Mouse (Mus musculus): ENCODE results near the gene 2010300C02Rik.
"Not testable (repeated sequence)": the region's sequence is repeated elsewhere in the genome, so short reads cannot be mapped to it uniquely, and the experiment has no call there.

Gene 2010300C02Rik

DNA sequence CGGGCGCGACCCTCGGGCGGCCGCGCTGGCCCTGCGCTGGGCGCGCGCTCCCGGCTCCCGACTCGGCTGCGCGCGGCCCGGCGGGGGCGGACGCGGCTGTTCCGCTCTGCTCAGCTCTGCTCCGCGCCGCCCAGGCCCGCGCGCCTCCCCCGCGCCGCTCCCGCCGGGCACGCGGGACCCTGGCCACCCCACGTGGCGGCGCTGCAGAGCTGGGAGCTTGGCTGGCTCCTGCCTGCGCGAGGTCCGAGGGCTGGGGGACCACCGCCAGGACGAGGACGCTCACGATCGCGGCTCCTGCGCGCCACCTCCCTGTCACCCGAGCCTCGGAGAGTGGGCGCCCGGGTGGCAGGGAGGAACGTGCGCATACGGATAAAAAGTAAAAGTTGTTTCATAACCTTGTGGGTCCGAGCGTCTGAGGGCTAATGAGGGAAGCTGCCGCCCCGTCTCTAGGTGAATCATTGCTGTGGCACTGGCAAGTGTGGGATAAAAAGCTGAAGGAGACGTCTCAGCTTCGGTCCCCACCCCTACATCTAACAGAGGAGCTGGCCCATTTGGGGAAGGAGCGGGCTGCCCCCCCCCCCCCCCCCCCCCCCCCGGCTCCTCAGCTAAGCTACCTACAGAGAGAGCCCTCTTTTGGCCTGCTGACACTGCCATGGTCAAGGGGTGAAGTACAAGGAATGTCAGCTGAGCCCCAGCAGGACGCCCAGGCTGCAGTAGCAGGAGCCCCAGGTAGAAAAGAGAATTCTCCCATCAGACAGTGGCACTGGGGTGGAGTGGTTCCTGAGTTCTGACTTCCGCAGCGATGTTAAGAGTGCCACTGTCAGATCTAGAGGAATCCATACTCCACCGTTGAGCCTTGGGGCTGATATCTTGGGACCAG lies at the start of gene 2010300C02Rik:
TSS of gene 2010300C02Rik (minus strand) at position 325 of the 880 bp plus-strand sequence.
- DNase-seq (ENCODE audit: low spot score in 2 of 2): peak; percentile 66 to 80

DNA sequence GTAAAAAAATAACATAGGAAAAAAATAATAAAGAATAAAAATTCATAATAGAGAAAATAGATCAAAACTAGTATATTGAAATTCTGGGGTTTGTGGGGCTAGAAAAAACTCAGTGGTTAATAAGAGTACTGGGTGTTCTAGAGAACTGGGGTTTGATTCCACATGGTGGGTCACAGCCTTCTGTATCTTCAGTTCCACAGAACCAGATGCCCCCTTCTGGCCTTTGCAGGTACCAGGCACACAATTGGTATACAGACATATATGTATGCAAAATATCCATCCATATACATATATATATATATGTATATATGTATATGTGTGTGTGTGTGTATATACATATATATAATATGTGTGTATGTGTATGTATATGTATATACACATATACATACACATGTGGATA lies 39.5 kb upstream of the 2010300C02Rik start:
- no peak for DNase-seq (ENCODE audit: low spot score in 2 of 2)

DNA sequence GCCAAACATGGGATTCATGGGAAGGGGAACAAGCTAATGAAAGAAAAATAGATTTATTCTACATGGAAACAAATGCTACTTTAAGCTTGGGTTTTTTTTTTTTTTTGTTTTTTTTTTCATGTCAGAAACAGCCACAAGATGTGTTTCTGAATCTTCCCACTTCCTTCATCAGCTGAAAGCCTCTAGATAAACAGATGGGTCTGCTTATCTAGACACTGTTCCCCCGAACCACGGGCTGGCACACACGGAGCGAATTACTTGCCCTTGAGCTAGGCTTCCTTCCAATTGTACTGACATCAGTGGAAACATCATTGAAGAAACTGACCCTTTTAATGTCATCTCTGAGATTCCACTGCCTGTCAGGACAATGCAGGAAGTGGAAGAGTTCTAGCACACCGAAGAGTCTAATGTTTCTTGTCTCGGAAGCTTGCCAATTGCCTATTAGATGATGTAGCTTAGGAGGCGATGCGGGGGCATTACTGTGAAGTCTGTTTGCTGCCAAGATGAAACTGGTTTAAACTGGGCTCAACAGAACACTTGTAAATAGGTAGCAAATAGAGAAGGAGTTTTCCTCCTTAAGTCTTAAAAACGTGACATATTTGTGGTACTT lies 24.9 kb upstream of the 2010300C02Rik start:
- DNase-seq (ENCODE audit: low spot score in 2 of 2): no peak

DNA sequence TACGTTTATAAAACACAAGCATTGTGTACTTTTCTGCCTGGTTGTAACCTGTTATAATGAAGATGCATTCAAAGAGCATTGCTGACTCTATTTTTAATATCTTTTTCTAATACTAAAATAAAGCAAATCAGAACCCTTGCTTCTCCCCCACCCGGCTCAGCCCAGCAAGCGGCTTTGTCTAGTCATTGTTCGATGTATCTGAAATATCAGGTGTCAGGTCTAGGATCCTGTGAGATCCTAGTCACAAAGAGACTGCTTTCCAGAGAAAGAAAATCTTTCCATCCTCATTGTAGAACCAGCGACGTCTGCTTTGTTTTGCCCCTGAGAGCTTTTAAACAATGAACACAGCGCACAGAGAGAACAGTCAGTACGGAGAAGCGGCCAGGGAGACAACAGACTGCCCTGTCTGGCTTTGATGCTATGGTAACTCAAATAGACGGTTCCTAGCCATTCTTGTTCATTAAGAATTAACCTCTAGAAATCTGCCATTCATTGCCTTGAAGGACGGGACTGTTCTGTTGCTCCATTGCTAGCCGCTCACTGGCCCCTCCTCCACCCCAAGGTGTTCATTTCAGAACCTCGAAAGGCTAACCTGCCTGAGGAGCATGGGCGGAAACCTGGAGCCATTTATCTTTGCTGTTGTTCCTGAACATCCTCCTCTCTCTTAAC lies 22.9 kb upstream of the 2010300C02Rik start:
- no peak for DNase-seq (ENCODE audit: low spot score in 2 of 2)

DNA sequence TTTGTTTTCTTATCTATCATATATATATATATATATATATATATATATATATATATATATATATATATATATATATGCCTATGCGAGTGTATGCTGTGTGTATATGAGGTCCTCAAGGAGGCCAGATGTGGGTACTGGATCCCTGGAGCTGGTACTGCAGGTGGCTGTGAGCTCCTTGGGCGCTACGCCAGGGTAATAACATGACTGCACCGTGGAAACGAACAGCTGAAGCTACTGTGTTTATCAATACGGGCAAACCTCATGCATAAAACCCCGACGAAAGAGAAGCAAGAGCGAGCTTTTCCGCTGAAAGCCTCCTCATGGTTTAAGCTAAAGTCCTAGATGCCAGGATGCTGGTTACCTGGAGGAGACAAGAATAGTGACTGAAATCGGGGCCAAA lies 22.2 kb upstream of the 2010300C02Rik start:
- DNase-seq (ENCODE audit: low spot score in 2 of 2): no peak

DNA sequence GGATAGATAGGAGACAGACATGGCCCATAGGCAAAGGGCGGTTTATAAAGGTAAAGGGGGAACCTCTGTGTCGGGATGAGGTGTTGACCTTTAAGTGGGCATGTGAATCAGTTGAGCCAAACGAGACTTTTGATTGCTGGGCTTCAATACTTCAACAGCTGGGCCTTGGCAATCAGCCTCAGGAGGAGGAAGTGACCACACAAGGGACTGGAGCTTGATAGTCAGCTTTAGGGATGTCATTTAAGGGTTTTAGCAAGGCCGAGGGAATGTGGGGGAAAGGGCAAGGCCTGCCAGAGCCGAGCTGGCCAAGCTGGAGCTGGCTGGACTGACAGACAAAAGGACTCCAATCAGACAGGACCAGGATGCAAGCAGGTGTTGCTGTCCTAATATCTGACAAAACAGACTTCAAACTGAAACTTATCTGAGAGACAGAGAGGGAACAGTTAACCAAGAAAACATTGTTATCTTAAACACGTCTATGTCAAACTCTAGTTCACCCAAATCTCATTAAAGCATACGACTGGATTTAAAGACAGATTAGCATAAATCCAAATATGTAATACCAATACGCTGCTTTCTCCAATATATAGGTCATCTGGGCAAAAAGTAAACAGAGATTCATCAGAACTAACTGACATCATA lies 20.4 kb upstream of the 2010300C02Rik start:
- DNase-seq (ENCODE audit: low spot score in 2 of 2): no peak

DNA sequence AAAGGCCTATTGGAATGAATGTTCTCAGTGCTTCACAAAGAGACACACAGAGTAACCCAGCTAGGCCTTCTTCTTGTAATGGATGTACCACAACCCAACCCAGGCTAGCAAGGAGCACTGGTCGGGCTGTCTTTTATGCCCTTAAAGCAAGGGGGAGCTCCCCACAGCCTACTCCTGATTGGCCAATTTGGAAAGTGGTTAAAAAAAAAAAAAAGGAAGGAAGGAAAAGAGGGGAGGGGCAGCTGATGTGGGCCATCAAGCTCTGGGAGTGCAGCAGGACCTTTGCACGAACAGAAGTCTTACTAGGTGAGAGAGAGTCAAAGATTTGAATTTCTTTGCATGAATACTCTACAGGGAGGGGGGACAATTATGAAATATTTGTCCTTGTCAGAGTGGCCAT lies 19.0 kb upstream of the 2010300C02Rik start:
- DNase-seq (ENCODE audit: low spot score in 2 of 2): no peak

GRCm38 (mm10) chr1:37737045-37737444 lies 17.2 kb upstream of the 2010300C02Rik start:
- no peak for DNase-seq (ENCODE audit: low spot score in 2 of 2)

- DNase-seq (ENCODE audit: low spot score in 2 of 2): no peak
These were observed 16.0 kb upstream of the 2010300C02Rik start for GRCm38 (mm10) chr1:37735932-37736331.

DNA sequence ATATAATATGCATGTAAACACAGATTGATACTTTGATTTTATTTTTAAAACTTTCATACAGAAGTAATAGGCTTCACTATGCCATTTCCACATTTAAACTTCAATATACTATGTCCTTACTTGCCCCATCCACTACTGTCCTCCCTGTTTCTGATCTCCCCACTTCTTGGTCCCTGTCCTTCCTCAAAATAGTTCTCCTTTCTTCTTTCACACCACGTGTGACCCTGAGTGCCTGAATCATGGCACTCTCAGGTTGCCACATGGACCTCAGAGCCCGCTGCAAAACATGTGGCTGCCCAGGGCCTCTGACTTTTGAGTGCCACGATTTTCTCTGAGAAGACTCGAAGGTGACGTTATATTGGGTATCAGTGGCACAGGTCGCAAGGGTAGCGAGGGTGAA lies 15.0 kb upstream of the 2010300C02Rik start:
- no peak for DNase-seq (ENCODE audit: low spot score in 2 of 2)

DNA sequence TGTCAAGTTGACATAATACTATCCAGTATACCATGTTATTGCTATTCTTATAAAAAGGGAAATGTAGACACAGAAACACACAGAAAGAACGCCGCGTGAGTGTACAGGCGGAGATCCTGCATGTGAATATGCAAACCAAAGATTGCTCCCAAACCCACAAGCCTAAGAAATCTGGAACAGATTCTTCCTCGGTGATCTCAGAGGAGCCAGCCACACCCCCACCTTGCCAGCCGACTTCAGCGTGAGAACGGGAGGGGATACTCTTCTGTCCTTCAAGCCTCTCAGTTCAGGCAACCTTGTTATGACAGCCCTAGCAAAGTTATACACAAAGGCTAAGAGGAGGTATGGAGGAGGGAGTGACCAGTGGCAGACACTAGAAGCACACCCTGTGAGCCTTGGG lies 9.5 kb upstream of the 2010300C02Rik start:
- DNase-seq (ENCODE audit: low spot score in 2 of 2): no peak

- no peak for DNase-seq (ENCODE audit: low spot score in 2 of 2)
These were observed 8.2 kb upstream of the 2010300C02Rik start for GRCm38 (mm10) chr1:37728053-37728452.

DNA sequence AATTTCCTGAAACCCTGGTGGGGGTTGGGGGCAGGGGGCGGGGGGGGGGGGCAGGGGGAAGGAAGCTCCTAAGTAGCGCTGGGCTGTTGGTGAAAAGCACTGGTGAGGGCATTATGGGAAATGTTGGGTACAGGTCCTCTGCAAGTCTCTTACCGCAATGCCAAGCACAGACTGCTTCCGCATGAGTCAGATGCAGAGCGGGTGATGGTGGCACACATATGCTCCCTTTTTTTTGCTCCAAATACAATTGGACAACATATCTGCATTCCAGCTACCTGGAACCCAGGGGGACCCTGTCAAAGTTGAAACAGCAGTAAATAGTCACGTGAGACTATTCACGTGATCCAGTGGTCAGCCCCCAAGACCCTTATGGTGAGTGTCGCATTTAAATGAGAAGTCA lies 7.3 kb upstream of the 2010300C02Rik start:
- DNase-seq (ENCODE audit: low spot score in 2 of 2): no peak

DNA sequence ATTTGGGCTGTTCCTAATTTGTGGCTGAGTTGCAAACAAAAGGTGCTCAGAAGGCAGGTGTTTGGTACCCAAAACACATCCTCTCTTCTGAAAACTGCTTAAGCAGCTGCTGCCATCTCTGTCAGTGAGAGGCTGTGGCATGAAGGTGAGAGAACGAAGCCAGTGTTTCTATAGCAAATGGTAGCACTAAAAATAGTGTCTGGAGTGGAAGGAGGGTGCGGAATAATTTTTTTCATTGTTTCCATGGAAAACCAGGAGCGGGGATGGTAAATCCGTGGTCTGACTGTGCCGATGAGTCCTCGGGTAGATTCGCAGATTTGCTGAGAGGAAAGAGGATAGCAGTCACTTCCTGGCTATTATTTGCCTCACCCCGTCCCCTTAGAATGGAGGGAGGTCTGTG lies 6.5 kb upstream of the 2010300C02Rik start:
- DNase-seq (ENCODE audit: low spot score in 2 of 2): peak in 1 of 2 experiments; percentile 24

DNA sequence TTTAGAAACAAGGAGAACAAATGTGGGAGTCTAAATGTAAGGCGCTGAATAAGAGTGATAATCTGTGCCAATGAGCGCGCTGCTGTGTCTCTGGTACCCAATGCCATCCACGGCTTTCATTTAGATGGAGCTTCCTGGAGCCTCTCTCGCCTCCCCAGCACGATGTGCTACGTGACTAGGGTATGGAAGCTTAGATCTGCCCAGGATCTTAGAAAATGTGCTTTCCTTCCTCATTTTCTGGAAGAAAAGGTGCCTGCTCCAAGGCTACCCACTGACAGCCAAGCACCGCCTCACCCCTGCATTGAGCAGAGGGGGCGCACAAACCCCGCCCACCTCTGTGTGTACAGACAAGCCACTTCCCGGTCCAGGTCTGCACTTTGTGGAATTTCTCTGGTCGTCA lies 6.0 kb upstream of the 2010300C02Rik start:
- DNase-seq (ENCODE audit: low spot score in 2 of 2): peak; percentile 60 to 75

GRCm38 (mm10) chr1:37721092-37721491 lies 1.2 kb upstream of the 2010300C02Rik start:
- DNase-seq (ENCODE audit: low spot score in 2 of 2): no peak

DNA sequence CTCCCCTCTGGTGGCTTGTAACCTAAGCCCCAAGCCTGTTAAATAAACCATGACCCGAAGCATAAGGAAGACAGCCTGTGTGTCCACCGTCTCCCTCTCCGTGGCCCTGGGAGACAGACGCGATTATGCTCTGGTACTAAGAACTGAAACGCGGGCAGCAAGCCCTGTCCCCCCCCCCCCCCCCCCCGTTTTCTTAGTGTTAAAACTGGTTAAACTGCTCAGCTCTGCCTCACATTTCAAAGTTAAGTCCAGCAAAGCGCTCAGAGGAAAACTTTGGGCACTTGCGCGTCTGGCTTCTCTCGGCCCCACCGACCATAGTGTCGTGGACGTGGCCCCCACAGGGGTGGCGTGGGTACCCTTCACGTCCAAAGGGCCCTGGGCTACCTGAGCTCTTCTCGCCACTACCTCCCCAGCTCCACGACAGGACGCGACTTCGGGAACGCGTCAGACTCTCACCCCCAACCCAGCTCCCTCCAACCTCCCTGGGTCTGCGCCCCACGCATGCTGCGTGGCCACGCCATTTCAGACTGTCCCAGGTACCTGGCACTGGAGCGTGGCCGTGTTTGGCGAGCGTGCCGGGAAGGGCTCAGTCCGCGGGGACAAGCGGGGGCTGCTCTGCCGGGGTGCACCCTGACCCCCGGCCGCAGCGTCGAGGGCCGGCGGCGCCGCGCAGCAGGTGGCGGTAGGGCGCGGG lies 708 bp downstream of the 2010300C02Rik start:
- DNase-seq (ENCODE audit: low spot score in 2 of 2): no peak

DNA sequence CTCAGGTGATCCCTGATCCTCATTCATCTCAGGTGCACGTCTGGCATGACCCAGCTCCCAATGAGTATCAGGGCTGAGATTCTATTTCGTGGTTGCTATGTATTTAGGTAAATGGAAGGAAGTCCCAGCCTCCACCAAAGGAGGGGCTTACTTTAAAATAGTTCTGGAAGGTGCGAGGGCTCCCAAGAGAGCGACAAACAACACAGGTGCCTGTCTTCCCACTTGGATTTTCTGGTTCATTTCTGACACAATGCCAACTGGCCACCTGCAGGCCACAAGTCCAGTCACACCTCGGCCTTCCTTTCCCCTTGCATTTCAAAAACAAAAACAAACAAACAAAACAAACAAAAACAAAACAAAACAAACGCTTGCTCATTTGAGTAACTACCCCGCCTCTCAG lies 1.4 kb downstream of the 2010300C02Rik start:
- no peak for DNase-seq (ENCODE audit: low spot score in 2 of 2)

- DNase-seq (ENCODE audit: low spot score in 2 of 2): no peak
These were observed 2.3 kb downstream of the 2010300C02Rik start for GRCm38 (mm10) chr1:37717415-37718195.

- DNase-seq (ENCODE audit: low spot score in 2 of 2): not testable (repeated sequence)
These were observed 7.5 kb downstream of the 2010300C02Rik start for GRCm38 (mm10) chr1:37712357-37712737.
